Mouse (Mus musculus): ENCODE results near the gene Ptpn20.

The Ptpn20 gene

DNA sequence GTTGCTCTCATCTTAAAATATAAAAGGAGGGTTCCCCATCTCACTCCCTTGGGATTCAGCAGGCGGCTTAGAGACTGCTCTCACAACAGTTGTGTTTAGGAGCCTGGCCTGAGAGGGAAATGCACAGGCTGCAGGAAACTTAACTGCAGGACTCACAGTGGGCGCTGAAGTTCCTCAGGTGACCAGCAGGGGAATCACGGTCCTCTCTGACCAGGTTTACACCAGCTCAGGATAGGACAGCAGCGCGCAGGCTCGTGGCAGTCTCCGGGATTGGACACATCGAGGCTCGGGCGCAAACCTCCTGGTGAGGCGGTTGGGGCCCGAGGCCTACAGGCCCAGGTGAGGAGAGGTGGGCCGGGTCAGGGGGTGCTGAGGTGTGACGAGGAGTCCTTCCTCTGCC lies at the start of gene Ptpn20:
Ptpn20 (plus strand) TSS at position 257 of the 400 bp plus-strand sequence.
- DNase-seq (ENCODE audit: low spot score in 2 of 2): no peak

DNA sequence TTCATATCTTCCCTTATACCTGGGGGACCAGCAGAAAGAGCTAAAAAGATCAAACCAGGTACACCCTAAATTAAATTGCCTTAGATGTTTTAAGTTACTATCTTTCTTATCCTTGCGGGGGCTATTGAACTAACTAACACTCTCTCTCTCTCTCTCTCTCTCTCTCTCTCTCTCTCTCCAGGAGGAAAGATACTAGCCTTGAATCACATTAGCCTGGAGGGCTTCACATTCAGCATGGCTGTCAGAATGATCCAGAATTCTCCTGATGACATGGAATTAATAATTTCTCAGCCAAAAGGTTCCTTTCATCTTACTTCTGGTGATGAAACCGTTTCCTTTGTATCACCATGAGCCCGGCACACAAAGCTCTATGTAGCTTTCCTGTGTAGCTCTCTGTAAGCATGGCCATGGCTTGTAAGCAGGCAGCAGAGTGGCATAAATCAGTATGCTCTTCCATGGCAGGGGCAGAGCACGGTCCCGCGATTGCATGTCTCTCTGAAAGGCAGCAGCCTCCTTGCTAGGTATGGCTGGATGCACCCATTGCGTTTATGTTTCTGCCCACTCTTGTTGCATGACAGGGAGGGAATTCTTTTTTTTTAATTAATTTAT lies 49.3 kb upstream of the Ptpn20 start:
- no peak for DNase-seq (ENCODE audit: low spot score in 2 of 2)

DNA sequence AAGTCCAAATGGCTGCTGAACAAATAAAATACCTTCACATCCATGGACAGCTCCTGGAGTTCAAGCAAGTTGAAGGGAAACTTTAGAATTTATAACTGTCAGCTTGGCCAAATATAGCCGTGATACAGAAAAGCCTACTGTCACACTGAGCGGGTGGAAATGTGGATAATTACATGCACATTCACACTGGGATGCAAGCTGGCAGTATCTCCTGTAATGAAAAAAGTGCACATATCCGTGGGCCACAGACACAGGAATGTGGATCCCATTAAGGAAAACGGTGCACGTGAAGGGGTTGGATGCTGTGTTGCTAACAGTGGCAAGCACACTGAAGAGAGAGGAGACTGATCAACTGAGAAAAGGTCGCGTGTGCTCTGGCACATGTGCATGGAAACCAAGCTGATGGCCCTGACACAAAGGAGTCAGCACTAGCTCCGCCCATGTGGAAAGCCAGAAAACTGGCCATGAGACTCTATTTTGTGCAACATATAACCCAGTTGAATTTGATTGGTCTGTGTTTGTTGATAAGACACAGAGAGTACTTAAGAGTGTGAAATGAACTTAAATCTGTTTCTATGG lies 43.4 kb upstream of the Ptpn20 start:
- DNase-seq (ENCODE audit: low spot score in 2 of 2): no peak

DNA sequence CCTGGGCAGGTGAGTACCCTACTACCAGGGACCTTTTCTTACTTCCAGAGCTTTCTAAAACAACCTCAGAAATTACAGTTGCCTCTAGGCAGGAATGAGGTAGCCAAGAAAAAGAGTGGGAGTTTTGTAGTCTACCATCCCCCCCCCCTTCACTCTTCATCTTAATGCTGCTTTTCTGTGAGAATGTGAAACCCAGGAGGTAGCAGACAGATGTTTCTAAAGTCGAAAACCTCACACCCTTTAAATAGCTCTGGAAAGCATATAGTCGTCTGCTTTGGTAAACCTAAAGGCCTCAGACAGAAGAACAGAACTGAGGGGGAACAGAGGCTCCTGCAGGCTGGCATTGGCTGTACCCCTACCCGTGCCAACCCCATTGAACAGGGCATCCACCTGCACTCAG lies 40.4 kb upstream of the Ptpn20 start:
- no peak for DNase-seq (ENCODE audit: low spot score in 2 of 2)

DNA sequence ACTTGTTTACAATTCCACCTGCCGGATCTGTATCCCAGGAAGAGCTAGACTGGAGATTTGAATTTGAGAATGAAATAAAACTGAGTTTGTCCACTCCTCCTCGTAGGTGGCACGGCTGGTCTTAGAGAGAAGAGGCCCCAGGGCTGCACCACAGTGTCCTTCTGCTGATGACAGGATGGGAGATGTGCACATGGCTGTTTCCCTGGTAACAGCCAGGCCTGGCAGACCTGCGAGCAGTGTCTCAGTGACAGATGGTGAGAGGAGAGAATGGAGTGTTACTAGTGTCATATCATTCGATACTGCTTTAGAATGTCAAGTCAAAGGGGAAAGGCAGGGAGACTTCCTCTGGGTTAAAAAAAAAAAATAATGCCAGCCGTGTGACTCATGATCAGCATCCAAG lies 39.2 kb upstream of the Ptpn20 start:
- no peak for DNase-seq (ENCODE audit: low spot score in 2 of 2)

DNA sequence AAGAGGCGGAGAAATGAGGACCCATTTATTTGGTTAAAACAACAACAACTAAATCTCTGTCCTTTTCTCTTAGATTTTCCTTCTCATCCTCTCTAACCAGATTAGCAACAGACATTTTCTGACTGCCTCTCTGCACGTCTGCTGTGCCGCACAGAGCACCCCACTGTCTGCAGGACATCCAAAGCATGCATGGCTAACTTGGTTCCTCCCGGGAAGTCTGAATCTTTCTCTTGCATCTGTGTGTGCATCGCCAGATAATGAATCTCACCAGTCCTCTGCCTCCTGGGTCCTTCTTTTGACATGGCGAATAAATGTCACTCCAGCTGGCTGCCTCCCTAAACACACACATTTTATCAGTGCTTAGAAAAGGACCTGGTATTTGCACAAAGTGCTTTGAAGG lies 18.3 kb upstream of the Ptpn20 start:
- no peak for DNase-seq (ENCODE audit: low spot score in 2 of 2)

DNA sequence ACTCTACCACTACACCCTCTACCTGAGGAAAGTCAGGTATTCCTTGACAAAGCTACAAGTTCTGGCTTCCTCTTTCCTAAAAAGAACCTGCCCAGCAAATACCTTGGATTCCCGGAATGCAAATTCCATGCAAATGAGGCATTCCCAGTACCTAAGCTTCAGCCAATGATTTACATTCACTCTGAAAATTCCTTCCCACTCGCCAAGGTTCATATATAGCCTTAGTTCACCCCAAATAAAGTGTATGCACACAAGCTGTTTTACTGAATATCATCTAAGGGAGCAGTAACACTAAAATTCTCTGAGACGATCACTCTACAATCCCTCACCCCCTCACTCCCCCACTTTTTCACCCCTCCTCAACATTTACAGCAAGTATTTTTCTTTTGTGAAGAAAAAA lies 15.4 kb upstream of the Ptpn20 start:
- DNase-seq (ENCODE audit: low spot score in 2 of 2): no peak

DNA sequence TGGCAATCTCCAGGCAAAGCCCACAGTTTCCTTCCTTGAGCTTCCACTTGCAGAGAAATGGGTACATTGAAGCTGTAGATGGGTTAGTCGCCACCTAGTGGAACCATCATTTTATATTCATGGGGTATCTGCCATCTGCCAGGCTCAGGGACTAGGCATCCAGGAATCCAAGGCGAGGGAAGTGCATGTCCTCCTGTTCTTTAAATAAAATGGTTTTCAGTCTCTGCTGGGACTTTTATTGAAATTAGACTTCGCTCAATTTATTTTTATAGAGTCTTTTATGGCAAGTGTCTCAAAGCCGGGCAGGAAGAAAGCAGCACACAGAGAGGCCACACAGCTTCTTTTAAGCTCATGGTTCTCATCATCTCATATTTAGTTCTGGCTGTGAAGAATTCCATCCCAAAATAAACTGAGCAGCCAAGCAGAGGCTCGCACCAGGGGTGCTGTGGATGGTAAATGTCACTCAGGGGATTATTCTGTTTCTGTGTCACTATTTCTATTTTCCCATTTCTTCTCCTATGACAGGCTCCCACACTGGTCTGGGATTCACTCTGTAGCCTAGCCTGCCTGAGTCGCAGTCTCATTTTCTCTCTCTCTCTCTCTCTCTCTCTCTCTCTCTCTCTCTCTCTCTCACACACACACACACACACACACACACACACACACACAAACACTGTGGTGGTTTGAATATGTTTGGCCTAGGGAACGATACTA lies 9.1 kb upstream of the Ptpn20 start:
- peak; percentile 38 to 40 for DNase-seq (ENCODE audit: low spot score in 2 of 2)

DNA sequence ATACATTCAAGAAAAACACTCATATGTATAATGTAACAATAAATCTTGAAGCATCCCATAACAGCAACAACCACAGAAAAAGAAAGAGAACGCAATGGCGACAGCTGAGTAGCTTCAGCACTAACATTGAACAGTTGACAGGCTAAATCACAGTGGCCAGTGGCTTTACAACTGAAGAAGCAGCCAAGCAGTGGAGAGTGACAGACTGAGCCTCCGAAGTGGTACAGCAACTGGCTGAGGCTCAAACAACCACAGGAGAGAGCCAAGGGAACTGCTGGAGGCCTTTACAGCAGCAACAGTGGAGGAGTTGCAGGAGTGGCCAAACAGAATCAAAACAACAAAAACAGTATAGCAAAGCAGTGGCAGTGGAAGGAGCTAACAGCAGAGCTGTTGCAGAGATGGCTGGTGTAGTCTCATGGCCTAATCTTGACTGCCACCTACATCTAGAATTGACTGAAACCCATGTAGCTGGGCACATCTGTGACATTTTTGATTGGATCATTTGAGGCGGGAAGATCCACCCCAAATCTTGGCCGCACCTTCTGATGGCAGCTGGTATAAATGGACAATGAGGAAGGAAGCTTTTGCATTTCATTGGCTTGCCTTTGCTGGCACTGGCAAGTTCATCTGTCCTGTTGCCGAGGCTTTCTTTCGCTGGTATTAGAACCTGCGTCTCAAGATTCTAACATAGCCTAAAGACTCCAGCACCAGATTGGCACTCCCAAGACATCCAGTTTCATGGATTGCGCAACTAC lies 9.5 kb downstream of the Ptpn20 start:
- no peak for DNase-seq (ENCODE audit: low spot score in 2 of 2)

DNA sequence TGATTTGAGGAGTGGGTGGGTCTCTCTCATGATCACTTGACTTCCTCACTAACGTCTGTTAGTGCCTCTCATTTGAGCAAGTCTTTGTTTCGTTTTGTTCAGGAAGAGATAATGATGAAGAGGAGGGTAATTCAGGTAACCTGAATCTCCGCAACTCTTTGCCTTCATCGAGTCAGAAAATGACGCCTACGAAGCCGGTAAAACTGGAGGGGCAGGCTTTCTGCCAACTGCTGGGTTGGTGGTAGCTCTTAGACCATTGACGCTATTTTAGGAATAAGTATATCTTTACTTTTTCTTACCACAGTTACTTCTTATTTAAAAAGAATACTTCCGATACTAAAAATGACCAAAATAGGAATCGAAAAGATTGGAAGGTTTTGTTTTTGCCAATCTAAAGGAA lies 18.4 kb downstream of the Ptpn20 start:
- peak; percentile 36 to 41 for DNase-seq (ENCODE audit: low spot score in 2 of 2)

DNA sequence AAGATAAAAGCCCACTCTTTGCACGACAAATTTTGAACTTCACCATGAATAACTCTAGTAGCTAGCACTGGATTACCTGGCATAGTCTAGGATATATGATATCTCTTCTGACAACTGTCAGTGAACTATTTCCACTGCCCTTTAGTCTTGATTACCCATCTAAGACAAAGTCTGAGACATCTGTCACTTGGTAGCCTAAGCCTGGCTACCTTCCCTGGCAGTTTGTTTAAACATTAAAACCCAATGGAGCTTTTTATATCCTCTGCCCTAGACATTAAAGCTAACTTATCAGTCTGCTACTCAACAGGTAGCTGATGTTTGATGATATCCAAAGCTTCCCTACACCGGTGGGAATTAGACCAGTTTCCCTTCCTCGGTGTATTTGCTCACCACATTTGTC lies 36.0 kb downstream of the Ptpn20 start:
- DNase-seq (ENCODE audit: low spot score in 2 of 2): no peak

DNA sequence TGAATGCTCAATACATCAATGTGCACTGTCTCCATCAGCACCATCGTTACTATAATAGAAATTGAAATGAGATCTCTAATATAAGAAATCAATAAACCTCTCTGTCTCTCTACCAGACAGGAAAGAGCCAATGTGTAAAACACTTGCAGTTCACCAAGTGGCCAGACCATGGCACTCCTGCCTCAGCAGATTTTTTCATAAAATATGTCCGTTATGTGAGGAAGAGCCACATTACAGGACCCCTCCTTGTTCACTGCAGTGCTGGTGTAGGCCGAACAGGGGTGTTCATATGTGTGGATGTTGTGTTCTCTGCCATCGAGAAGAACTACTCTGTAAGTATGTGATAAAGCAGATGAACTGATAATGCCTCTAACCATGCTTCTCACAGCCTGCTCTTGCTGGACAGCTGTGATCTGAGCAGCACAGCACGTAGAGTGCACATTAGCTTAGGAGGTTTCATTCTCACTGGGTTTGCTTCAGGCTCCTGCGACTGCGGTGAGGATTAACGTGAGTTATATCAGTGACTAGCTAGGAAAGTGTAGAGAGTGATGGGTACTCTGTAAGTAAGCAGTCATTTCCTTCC lies 43.9 kb downstream of the Ptpn20 start:
- DNase-seq (ENCODE audit: low spot score in 2 of 2): peak; percentile 42 to 70

DNA sequence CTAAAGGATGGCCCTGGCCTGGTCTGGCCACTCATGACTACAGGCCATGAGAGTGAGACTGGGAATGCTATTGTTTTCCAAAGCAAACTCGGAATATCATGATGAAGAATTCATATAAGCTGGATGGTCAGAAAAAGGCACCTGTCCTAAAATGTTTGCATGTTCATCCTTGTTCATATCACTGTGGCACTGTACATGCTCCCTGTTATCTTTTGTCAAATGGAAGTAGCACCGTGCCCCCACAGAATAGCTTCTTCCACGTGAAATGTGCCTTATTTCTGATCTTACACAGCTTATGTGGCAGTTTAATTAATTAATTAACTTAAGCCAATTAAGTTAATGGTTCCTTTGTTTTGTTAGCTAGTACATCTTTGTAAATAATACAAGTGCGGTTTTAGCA lies 45.3 kb downstream of the Ptpn20 start:
- no peak for DNase-seq (ENCODE audit: low spot score in 2 of 2)

DNA sequence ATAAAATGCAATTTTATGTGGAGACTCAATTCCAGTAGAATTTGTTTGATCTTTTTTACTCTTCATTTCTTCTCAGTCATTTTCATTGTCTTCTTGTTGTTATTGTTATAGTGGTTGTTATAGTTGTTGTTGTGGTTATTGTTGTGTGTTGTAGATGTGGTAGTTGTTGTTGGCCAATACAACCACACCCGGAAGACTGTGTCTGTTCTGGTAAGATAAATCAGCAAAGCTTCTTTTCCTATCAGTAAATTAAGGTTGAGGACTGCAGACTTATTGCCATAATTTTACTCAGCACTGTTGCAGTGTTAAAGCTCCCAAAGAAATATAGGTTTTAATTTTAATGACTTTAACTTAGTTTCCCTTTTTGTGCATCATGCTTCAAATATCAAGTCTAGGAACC lies 45.8 kb downstream of the Ptpn20 start:
- DNase-seq (ENCODE audit: low spot score in 2 of 2): no peak

DNA sequence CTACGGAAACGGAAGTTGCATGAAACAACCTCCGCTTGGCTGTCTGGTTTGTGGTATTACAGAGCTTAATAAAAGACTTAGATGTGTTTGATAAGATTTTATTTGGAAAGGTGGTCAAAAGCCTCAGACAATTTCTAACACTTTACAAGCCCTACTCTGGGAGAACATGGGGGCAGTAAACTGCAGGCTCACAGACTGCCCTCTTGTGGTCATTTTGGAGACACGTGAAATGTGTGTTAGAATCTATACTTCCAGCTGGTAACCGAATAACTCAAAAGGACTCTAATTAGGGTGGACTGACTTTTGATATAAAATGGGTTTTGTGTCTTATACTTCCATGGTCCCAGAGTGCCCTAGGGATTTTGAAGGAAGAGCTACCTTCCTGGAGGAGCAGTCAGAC lies 50.4 kb downstream of the Ptpn20 start:
- DNase-seq (ENCODE audit: low spot score in 2 of 2): peak; percentile 40 to 41

DNA sequence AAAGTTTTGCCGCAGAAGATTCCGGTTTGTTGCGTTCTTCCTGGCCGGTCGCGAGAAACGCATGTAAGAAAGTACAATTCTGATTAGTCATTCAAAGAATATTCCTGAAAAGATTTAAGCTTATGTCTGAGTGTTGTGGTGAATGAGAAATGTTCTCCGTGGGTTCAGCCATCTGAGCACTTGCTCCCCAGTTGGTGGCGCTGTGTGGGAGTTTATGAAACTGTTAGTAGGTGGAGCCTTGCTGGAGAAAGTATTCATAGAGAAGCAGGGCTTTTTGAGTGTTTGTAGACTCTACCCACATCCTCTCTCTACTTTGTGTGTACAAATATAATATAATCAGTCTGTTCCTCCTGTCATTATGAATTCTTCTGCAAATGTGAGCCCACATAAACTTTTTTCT lies 61.7 kb downstream of the Ptpn20 start:
- peak; percentile 26 to 38 for DNase-seq (ENCODE audit: low spot score in 2 of 2)

DNA sequence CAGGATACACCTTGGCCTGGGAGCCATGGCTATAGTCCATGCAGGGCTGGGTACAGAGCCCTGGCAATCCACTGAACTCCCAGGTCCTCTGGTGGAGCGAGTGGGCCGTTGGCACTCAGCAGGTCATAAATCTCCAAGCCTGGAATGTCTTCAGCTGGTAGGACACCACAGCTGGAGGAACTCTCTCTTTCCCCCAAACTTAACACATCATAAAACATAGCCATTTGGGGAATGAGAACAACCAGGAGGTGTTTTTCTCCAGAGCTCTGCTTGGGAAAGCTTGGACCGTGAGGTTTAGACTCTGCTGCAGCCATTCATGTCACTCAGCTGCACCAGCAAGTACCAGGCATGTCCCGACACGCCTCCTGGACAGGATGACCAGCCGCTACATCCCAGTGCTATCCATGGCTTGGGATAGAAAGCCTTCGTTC lies 68.5 kb downstream of the Ptpn20 start:
- no peak for DNase-seq (ENCODE audit: low spot score in 2 of 2)

DNA sequence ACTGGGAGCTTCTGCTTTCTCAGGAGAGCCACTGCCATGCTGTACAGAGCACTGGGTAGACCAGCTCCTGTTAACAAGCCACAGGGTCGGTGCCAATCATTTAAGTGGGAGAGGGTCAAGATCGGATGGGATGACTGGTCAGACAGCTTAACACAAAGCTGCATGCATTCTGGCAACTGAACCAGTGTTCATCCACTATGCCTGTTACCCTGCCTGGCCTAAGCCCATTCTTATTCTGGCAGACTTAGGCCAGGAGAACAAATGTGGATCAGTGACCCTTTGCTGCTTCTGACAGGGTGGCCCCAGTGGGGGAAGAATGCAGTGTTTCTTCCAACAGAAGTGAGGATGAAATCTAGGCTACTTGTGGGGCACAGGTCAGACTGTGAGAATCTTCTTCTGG lies 69.3 kb downstream of the Ptpn20 start:
- no peak for DNase-seq (ENCODE audit: low spot score in 2 of 2)

DNA sequence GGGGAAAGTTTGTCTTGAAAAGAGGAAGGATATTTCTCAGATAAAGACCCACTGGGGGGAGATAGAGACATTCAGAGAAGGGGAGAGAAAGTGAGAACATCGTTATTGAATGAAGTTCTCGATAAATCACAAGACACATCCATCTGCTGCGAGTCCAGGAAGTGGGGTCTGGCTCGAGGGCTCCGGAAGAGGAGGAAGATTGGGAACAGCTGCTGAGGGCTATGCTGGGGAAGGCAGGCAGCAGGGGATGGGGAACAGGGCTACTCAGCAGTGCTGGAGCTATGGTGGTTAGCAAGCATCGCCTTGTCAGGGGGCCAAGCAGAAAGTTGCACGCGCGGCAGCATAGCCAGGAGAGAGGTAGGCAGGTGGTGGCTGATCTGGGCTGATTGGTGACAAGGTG lies 73.1 kb downstream of the Ptpn20 start:
- no peak for DNase-seq (ENCODE audit: low spot score in 2 of 2)

DNA sequence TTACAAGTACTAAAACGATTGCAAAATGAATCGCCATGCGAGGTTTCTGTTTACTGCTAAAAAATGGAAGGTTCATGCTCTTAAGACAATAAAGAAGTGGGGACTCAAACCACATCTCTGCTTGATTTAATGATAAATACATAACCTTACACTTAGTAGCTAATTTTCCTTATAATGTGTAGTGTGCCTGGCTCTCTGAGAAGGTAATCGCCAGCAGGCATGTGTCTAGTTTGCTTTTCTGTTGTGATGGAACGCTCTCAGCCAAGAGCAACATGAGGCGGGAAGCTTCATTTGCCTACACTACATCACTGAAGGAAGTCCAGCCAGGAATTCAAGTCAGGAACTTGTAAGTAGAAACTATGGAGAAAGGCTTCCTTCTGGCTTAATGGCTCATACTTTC lies 77.3 kb downstream of the Ptpn20 start:
- DNase-seq (ENCODE audit: low spot score in 2 of 2): no peak

DNA sequence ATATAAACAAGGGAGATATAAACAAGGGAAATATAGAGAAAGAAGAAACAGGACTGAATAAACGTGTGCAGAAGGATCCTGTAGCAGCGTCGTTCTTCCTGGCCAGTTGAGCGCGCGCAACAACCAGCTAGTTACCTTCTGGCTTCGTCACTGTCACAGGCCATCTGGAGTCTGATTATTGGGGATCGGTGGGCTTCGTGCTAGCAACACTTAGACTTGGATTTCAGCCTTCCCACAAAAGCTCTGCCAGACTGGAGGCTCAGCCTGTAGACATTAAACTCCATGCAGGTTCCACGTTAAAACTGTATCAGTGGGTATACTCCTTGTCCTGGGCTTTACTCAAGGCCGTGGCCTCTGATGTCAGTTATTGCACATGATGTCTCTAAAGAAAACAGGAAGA lies 80.9 kb downstream of the Ptpn20 start:
- DNase-seq (ENCODE audit: low spot score in 2 of 2): no peak

DNA sequence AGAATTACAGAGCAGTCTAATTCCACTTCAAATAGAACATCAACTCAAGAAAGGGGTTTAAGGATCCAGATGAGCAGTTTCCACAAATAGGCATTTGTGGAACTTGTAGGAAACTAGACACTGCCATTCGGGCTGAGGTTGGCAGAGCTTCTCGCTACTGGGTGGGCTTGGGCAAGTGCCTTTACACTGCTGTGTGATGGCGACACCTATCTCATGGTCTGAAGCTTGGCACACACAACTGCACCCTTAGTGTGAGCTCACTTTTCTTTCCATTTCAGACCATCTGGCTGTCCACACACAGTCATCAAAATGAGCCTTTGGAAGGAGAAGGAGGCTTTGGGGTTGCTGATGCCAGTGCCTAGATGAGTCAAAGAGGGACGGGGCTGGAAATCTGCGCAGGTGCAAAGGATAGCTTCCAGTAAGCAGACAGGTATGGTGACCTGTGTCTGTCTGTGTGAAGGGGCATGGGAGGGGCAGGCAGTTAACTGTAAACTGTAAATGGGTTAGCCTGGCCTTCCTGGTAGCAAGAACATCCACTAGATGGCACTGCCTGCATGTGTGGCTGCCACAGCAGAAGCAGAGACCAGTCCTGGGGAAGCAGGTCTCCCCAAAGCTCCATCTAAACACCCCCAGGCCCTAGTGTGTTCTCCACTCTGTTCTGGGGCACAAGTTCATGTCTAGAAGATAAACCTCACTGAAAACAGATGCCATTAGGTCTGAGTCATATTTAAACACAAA lies 84.5 kb downstream of the Ptpn20 start:
- DNase-seq (ENCODE audit: low spot score in 2 of 2): peak; percentile 73
